Mouse (Mus musculus) forebrain, embryonic 11.5 days (tissue): ENCODE results near the gene Ift81. TPM values are rescaled to one million over a fixed set of nuclear protein-coding genes. Genes with fewer than 3 reads are reported as not detected.

Source experiments
- ATAC-seq: fragments of 200-750 bp; cut with Nextera tagmentation; replicated peaks from 2 replicates; pipeline ENCODE4 v1.8.0; 2017; ENCODE audit warnings: moderate TSS enrichment; ENCODE audit not compliant: low FRiP score
- DNase-seq: peaks from one replicate; pipeline ENCODE4 v3.0.0-alpha.2; 2017; ENCODE audit warnings: low spot score
- H3K27ac ChIP-seq: fragments of 300-500 bp; sonication (generic); 2 replicates; pipeline ENCODE4 v1.5.1; 2014; ENCODE audit warnings: low read depth, low read length
- H3K27me3 ChIP-seq: fragments of 300-500 bp; sonication (generic); 2 replicates; pipeline ENCODE4 v1.6.1; 2014; ENCODE audit warnings: mild to moderate bottlenecking, low read length, mixed read lengths; ENCODE audit not compliant: control insufficient read depth, insufficient read depth
- H3K36me3 ChIP-seq: fragments of 300-500 bp; sonication (generic); 2 replicates; pipeline ENCODE4 v1.6.1; 2014; ENCODE audit warnings: mild to moderate bottlenecking, low read length, moderate library complexity, mixed read lengths; ENCODE audit not compliant: control insufficient read depth, insufficient read depth
- H3K4me1 ChIP-seq: fragments of 300-500 bp; sonication (generic); replicated peaks from 2 replicates; pipeline ENCODE4 v1.6.1; 2014; ENCODE audit warnings: low read length, mixed read lengths; ENCODE audit not compliant: control insufficient read depth, insufficient read depth
- H3K4me2 ChIP-seq: fragments of 300-500 bp; sonication (generic); 2 replicates; pipeline ENCODE4 v1.6.1; 2014; ENCODE audit warnings: low read depth, mild to moderate bottlenecking, low read length, moderate library complexity, mixed read lengths; ENCODE audit not compliant: severe bottlenecking
- H3K4me3 ChIP-seq: fragments of 300-500 bp; sonication (generic); 2 replicates; pipeline ENCODE4 v1.5.1; 2014; ENCODE audit warnings: low read depth, low read length
- H3K9ac ChIP-seq: fragments of 300-500 bp; sonication (generic); 2 replicates; pipeline ENCODE4 v1.6.1; 2014; ENCODE audit warnings: low read length
- H3K9me3 ChIP-seq: fragments of 300-500 bp; sonication (generic); 2 replicates; pipeline ENCODE4 v1.6.1; 2016; ENCODE audit warnings: low read length, mixed read lengths; ENCODE audit not compliant: control insufficient read depth
- WGBS: fragments of 180-500 bp; shearing (Covaris S2); extraction: QIAGEN DNeasy Blood & Tissue Kit; methylation state at CpG from one replicate; pipeline ENCODE4 v1.1.7; 2014; 5-methylcytosine and 5-hydroxymethylcytosine counted together
- polyA plus RNA-seq: library from polyadenylated mRNA; unstranded; fragments of >200 nt; fragmentation: Nextera tagmentation; extraction: Ambion mirVana; gene quantifications from 2 replicates; pipeline ENCODE4 v1.2.1, GENCODE M21; 2014

Ift81 gene
- polyA plus RNA-seq, 1 experiment from 2014 or later: 49.4 TPM

GRCm38 (mm10) chr5:122529316-122529715 lies 85.0 kb downstream of the Ift81 start:
- no peak overlapping the region for H3K27ac ChIP-seq
- H3K27me3 ChIP-seq: no peaks in the 10 kb centered on the region
- no peak overlapping the region for H3K4me2 ChIP-seq
- DNase-seq (no peak), ATAC-seq (no peak)
- no peaks in the 10 kb centered on the region for H3K9me3 ChIP-seq
- no peak overlapping the region for H3K4me3 ChIP-seq
- no peaks in the 10 kb centered on the region for H3K36me3 ChIP-seq
- WGBS: 66% methylated on average over 3 of the region's 3 CpGs
- H3K4me1 ChIP-seq: no peaks in the 10 kb centered on the region
- no peak overlapping the region for H3K9ac ChIP-seq

DNA sequence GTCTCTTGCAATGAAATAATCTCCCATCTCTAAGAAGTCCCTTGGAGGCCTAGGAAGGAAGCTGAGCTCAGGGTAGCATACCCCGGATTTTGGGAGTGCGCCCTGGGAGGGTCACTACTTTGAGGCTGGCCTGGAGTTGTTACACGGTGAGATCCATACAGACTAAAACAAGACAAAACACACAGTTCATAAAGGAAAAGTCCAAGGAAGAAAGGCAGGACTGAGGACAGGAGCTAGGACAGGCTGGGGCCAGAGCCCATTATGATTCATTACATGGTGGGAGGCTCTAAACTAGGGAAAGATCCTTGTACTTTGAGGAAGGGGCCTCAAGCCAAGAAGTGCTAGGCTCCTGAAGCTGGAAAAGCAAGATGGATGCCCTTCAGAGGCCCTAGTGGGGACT lies 85.7 kb downstream of the Ift81 start:
- 71% methylated on average over 3 of the region's 3 CpGs for WGBS
- Histone ChIP-seq H3K4me1 (no peaks in the 10 kb centered on the region), H3K27me3 (no peaks in the 10 kb centered on the region), H3K9ac (no peak overlapping the region), H3K27ac (no peak overlapping the region), H3K4me2 (no peak overlapping the region), H3K4me3 (no peak overlapping the region), H3K36me3 (no peaks in the 10 kb centered on the region), H3K9me3 (no peaks in the 10 kb centered on the region)
- DNase-seq (no peak), ATAC-seq (no peak)

DNA sequence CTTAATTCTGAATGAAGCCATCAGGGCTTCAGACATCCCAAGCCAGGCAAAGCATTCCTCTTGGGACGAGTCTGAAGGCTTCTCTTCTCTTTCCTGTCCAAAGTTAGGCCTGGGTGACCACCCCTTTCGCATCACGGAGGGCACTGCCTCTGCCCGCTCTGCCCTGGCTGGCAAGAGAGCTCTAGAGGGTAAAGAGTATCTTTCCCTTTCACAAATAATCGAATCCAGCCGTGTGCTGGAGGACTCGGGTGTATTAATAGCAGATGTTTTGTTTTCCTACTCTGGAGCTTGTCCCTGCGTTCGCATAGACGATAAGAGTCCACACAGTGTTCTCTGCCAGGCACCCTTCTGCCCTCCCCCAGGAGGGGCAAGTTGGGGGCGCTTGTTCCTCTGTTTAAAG lies 86.6 kb downstream of the Ift81 start:
- no peak overlapping the region for H3K9ac ChIP-seq
- H3K9me3 ChIP-seq: no peaks in the 10 kb centered on the region
- 67% methylated on average over 11 of the region's 11 CpGs for WGBS
- H3K27ac ChIP-seq: no peak overlapping the region
- H3K4me3 ChIP-seq: no peak overlapping the region
- H3K4me2 ChIP-seq: no peak overlapping the region
- no peaks in the 10 kb centered on the region for H3K36me3 ChIP-seq
- no peak for DNase-seq
- no peak for ATAC-seq
- no peaks in the 10 kb centered on the region for H3K4me1 ChIP-seq
- H3K27me3 ChIP-seq: no peaks in the 10 kb centered on the region

DNA sequence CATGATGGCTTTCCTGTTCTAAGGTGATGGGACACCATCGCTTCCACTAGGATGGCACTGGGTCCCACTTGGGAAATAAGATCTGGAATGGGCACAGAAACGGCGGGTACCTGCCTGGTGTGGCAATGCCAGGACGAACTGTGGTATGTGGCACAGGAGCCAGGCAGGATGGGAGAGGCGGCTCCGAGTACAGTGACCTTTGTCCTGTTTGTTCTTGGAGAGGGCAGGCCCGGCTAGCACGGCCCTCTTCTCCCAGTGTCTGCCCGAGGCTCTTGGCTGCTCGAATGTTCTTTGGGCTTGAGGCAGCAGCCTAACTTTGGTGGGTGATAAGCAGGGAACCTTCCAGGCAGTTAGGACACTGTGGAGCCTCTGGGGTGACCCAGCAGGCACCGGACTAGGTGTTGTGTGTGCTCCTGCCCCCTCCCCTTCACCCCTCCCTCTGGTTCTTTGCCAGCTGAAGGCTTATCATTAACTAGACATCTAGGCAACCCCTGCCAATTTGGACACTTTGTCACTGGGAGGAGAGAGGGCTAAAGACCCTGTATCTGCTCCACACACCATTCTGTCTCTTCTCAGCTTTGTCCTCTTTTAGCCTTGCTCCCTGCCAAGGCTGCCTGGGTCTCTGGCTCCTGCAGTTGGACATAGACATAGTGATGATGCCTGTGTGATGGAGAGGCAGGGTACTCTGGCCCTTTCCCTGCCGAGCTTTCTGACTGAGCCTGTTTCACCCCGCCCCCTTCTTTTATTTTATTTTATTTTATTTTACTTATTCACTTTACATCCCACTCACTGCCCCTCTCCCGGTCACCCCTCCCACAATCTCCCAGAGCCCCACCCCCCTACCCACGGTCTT lies 87.2 kb downstream of the Ift81 start:
- H3K4me2 ChIP-seq: no peak overlapping the region
- DNase-seq: no peak
- H3K36me3 ChIP-seq: no peaks in the 10 kb centered on the region
- no peak overlapping the region for H3K4me3 ChIP-seq
- WGBS: 79% methylated on average over 15 of the region's 15 CpGs
- no peak overlapping the region for H3K9ac ChIP-seq
- H3K9me3 ChIP-seq: no peaks in the 10 kb centered on the region
- no peak for ATAC-seq
- no peak overlapping the region for H3K27ac ChIP-seq
- no peaks in the 10 kb centered on the region for H3K4me1 ChIP-seq
- no peaks in the 10 kb centered on the region for H3K27me3 ChIP-seq

GRCm38 (mm10) chr5:122526405-122526804 lies 87.9 kb downstream of the Ift81 start:
- ATAC-seq (no peak), DNase-seq (no peak)
- Histone ChIP-seq H3K27me3 (no peaks in the 10 kb centered on the region), H3K36me3 (no peaks in the 10 kb centered on the region), H3K27ac (no peak overlapping the region), H3K9me3 (no peaks in the 10 kb centered on the region), H3K4me1 (no peaks in the 10 kb centered on the region), H3K9ac (no peak overlapping the region), H3K4me3 (no peak overlapping the region), H3K4me2 (no peak overlapping the region)
- whole genome bisulfite sequencing: 96% methylated on average over 9 of the region's 9 CpGs

DNA sequence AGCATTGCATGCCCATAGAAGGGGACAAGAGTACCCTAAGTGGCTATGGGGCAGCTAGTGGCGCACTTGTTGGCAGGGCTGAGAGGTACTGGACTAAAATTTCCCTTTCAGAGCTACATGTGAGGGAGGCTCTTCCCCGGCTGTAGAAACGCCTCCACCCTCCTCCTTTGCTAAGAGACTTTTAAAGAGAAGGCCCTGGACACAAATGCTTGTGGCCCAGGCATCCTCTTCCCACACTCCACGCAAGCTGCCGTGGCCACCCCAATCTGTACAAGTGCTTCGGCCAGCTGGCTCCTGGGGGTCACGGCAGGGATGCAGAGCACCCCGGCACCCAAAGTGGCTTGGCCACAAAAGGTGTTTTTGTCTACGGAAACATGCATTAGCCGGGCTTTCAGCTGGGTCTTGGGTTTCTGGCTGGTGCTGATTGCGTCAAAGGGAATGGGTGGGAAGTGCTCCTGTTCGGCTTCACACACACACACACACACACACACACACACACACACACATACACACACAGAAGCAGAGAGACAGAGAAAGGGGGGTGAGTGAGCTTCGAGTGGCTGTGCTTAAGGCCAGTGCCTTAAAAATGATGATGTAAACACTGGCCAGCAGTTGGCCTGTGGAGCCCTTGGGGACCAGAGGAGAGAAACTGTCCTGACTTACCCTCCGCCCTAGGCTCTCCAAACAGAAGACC lies 88.9 kb downstream of the Ift81 start:
- H3K9me3 ChIP-seq: no peaks in the 10 kb centered on the region
- WGBS: 87% methylated on average over 14 of the region's 14 CpGs
- no peak for ATAC-seq
- no peak overlapping the region for H3K9ac ChIP-seq
- no peaks in the 10 kb centered on the region for H3K36me3 ChIP-seq
- no peaks in the 10 kb centered on the region for H3K4me1 ChIP-seq
- H3K4me3 ChIP-seq: no peak overlapping the region
- no peak overlapping the region for H3K4me2 ChIP-seq
- DNase-seq: no peak
- H3K27ac ChIP-seq: no peak overlapping the region
- no peaks in the 10 kb centered on the region for H3K27me3 ChIP-seq

- DNase-seq (no peak), ATAC-seq (no peak)
- no peaks in the 10 kb centered on the region for H3K27me3 ChIP-seq
- 85% methylated on average over 4 of the region's 4 CpGs for WGBS
- H3K4me1 ChIP-seq: no peaks in the 10 kb centered on the region
- no peak overlapping the region for H3K4me3 ChIP-seq
- no peak overlapping the region for H3K9ac ChIP-seq
- H3K4me2 ChIP-seq: no peak overlapping the region
- H3K36me3 ChIP-seq: no peaks in the 10 kb centered on the region
- no peak overlapping the region for H3K27ac ChIP-seq
- H3K9me3 ChIP-seq: no peaks in the 10 kb centered on the region
These were observed 89.5 kb downstream of the Ift81 start for GRCm38 (mm10) chr5:122524854-122525237.

GRCm38 (mm10) chr5:122524244-122524643 lies 90.1 kb downstream of the Ift81 start:
- Histone ChIP-seq H3K27me3 (no peaks in the 10 kb centered on the region), H3K4me3 (no peak overlapping the region), H3K4me1 (no peaks in the 10 kb centered on the region), H3K4me2 (no peak overlapping the region), H3K9ac (no peak overlapping the region), H3K27ac (no peak overlapping the region), H3K9me3 (no peaks in the 10 kb centered on the region), H3K36me3 (no peaks in the 10 kb centered on the region)
- ATAC-seq: no peak
- no peak for DNase-seq
- 51% methylated on average over 3 of the region's 3 CpGs for WGBS

DNA sequence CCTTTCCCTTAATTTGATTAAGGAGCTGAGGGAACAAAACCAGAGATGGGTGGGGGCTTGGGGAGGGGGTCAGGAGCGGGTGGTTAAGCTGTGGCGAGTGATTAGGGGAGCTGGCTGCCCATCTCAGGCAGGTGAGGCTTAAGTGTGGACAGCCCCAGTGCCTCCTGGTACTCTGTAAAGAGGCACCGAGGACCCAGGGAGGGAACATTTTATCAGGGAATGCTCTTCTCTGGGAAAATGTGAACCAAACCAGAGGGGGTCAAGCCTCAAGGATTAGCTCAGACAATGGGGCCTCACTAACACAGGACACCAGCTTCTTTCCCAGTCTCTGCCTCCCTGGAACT lies 93.2 kb downstream of the Ift81 start:
- DNase-seq: no peak
- H3K27me3 ChIP-seq: no peaks in the 10 kb centered on the region
- H3K36me3 ChIP-seq: no peaks in the 10 kb centered on the region
- H3K4me2 ChIP-seq: no peak overlapping the region
- H3K4me1 ChIP-seq: no peaks in the 10 kb centered on the region
- no peak overlapping the region for H3K27ac ChIP-seq
- no peak overlapping the region for H3K4me3 ChIP-seq
- H3K9me3 ChIP-seq: no peaks in the 10 kb centered on the region
- 30% methylated on average over 3 of the region's 3 CpGs for WGBS
- no peak overlapping the region for H3K9ac ChIP-seq
- no peak for ATAC-seq
